Mouse (Mus musculus) forebrain, embryonic 12.5 days (tissue): Measurements from ENCODE around the gene Apon. TPM values are rescaled to one million over a fixed set of nuclear protein-coding genes. Genes with fewer than 3 reads are reported as not detected.

Source experiments
- ATAC-seq: fragments of 200-750 bp; cut with Nextera tagmentation; 2 replicates; pipeline ENCODE4 v1.8.0; 2017; ENCODE audit warnings: moderate TSS enrichment; ENCODE audit not compliant: low FRiP score
- H3K27ac ChIP-seq: fragments of 300-500 bp; sonication (generic); 2 replicates; pipeline ENCODE4 v1.5.1; 2016; ENCODE audit warnings: mild to moderate bottlenecking
- H3K27me3 ChIP-seq: fragments of 300-500 bp; sonication (generic); 2 replicates; pipeline ENCODE4 v1.6.1; 2016; ENCODE audit warnings: mild to moderate bottlenecking
- H3K36me3 ChIP-seq: fragments of 300-500 bp; sonication (generic); replicated peaks from 2 replicates; pipeline ENCODE4 v1.6.1; 2016; ENCODE audit warnings: mild to moderate bottlenecking
- H3K4me1 ChIP-seq: fragments of 300-500 bp; sonication (generic); 2 replicates; pipeline ENCODE4 v1.6.1; 2016
- H3K4me2 ChIP-seq: fragments of 300-500 bp; sonication (generic); 2 replicates; pipeline ENCODE4 v1.6.1; 2016; ENCODE audit warnings: mild to moderate bottlenecking, moderate library complexity
- H3K4me3 ChIP-seq: fragments of 300-500 bp; sonication (generic); replicated peaks from 2 replicates; pipeline ENCODE4 v1.5.1; 2016; ENCODE audit warnings: mild to moderate bottlenecking
- H3K9ac ChIP-seq: fragments of 300-500 bp; sonication (generic); 2 replicates; pipeline ENCODE4 v1.6.1; 2016; ENCODE audit warnings: mild to moderate bottlenecking
- H3K9me3 ChIP-seq: fragments of 300-500 bp; sonication (generic); 2 replicates; pipeline ENCODE4 v1.6.1; 2016
- WGBS: fragments of 180-500 bp; shearing (Covaris S2); methylation state at CpG from one replicate; pipeline ENCODE4 v1.1.7; 2016; 5-methylcytosine and 5-hydroxymethylcytosine counted together
- polyA plus RNA-seq: library from polyadenylated mRNA; unstranded; fragments of >200 nt; fragmentation: Nextera tagmentation; extraction: Ambion mirVana; gene quantifications from 2 replicates; pipeline ENCODE4 v1.2.1, GENCODE M21; 2016

The Apon gene
- polyA plus RNA-seq, 1 experiment from 2014 or later = 0.54 TPM

GRCm38 (mm10) chr10:128218387-128219117 is 35.3 kb upstream of the Apon start:
- H3K4me2 ChIP-seq = no peak overlapping the region
- no peak overlapping the region for H3K4me3 ChIP-seq
- H3K27ac ChIP-seq = no peak overlapping the region
- H3K36me3 ChIP-seq = no peaks in the 10 kb centered on the region
- WGBS = 95% methylated on average over 18 of the region's 18 CpGs
- peaks cover 3% of the 10 kb centered on the region; the same call in 1 of the 2 replicates for H3K27me3 ChIP-seq
- no peak overlapping the region for H3K9ac ChIP-seq
- no peaks in the 10 kb centered on the region for H3K9me3 ChIP-seq
- no peak for ATAC-seq
- H3K4me1 ChIP-seq = no peaks in the 10 kb centered on the region

DNA sequence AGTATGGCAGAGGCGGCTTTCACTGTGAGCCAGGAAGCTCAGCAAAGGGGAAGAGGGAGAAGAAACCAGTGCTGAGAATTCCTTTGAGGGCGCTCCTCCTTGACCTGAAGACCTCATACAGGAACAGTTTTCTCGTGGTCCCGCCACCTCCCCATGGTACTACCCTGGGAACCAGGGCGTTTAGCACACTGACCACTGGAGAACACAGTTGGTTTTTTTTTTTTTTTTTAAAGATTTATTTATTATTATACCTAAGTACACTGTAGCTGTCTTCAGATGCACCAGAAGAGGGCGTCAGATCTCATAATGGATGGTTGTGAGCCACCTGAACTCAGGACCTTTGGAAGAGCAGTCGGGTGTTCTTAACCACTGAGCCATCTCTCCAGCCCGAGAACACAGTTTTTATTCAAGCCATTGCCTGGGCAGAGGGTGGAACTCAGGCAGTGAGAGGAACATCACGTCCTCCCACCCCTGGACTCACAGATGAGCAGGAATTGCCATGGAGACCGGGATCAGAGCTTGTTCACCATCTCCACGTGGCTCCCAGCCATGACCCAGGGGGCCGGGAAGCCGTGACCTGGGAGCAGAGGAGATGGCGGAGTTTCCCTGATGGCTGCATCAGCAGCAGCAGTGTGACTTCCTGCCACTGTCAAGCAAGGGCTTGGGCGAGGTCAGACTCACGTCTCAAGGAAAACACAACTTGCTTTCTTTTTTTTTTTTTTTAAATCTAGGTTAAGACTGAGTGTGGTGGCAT is 32.2 kb upstream of the Apon start:
- no peaks in the 10 kb centered on the region for H3K36me3 ChIP-seq
- H3K4me2 ChIP-seq = no peak overlapping the region
- 75% methylated on average over 16 of the region's 16 CpGs for WGBS
- no peak overlapping the region for H3K27ac ChIP-seq
- H3K9me3 ChIP-seq = no peaks in the 10 kb centered on the region
- peaks cover 6% of the 10 kb centered on the region for H3K27me3 ChIP-seq
- H3K4me3 ChIP-seq = no peak overlapping the region
- H3K9ac ChIP-seq = no peak overlapping the region
- ATAC-seq = no peak
- H3K4me1 ChIP-seq = peaks cover 16% of the 10 kb centered on the region

- Histone ChIP-seq H3K9me3 (no peaks in the 10 kb centered on the region), H3K36me3 (no peaks in the 10 kb centered on the region), H3K4me2 (no peak overlapping the region), H3K27me3 (peaks cover 6% of the 10 kb centered on the region), H3K9ac (no peak overlapping the region), H3K4me3 (no peak overlapping the region), H3K27ac (0 out of 2 replicates have a peak overlapping the region, but pooled peaks have one; percentile 0), H3K4me1 (peaks cover 16% of the 10 kb centered on the region)
- no peak for ATAC-seq
- WGBS = 36% methylated on average over 5 of the region's 5 CpGs
Observed at GRCm38 (mm10) chr10:128225064-128225463, 28.8 kb upstream of the Apon start.

DNA sequence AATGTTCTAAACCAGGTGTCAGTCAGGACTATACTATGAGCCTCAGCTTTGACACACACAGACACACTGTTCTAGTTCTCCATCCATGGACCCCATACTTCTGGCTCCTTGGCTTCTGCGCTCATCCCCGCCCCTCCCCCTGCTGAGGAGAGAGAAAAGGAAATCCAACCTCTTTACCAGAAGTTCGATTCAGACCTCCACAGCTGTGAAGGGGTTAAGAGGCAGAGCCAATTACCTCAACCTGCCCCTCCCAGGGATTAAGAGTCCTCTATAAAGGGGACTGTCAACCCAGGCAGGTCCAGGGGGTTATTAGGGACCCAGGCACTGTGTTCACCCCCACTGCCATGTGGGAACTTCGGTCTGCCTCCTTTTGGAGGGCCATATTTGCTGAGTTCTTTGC is 28.4 kb upstream of the Apon start, which contains the start of gene Mip:
Mip (plus strand) TSS at position 301 of the 400 bp plus-strand sequence.
- no peaks in the 10 kb centered on the region for H3K9me3 ChIP-seq
- peaks cover 6% of the 10 kb centered on the region for H3K27me3 ChIP-seq
- H3K27ac ChIP-seq = 0 out of 2 replicates have a peak within 1 kb of the TSS, but pooled peaks have one; percentile 0
- H3K9ac ChIP-seq = no peak within 1 kb of the TSS; the same call in 1 of the 2 replicates
- no peaks in the 10 kb centered on the region for H3K36me3 ChIP-seq
- H3K4me1 ChIP-seq = peaks cover 16% of the 10 kb centered on the region
- no peak for ATAC-seq
- 27% methylated on average over 4 of the region's 4 CpGs for WGBS
- no peak within 1 kb of the TSS for H3K4me3 ChIP-seq
- no peak within 1 kb of the TSS for H3K4me2 ChIP-seq

DNA sequence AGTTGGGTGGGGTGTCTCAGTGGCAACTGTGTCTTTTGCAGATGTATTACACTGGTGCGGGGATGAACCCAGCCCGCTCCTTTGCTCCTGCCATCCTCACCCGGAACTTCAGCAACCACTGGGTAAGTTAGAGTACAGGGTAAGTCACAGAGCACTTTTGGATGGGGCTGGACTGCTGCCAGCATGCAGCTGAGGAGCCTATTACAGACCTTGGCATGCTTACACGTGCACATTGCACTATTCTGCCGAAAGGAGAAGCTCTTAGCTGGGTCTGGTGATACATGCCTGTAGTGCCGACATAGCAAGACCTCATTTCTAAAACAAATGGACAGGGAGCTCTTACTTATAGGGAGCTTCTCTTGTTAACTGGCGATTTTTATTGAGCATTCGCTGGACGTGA is 26.3 kb upstream of the Apon start:
- WGBS = 87% methylated on average over 9 of the region's 9 CpGs
- H3K9ac ChIP-seq = no peak overlapping the region
- H3K4me1 ChIP-seq = peaks cover 27% of the 10 kb centered on the region
- H3K27me3 ChIP-seq = peaks cover 6% of the 10 kb centered on the region
- no peaks in the 10 kb centered on the region for H3K36me3 ChIP-seq
- ATAC-seq = no peak
- H3K9me3 ChIP-seq = no peaks in the 10 kb centered on the region
- H3K4me3 ChIP-seq = no peak overlapping the region
- no peak overlapping the region for H3K4me2 ChIP-seq
- no peak overlapping the region for H3K27ac ChIP-seq

- Histone ChIP-seq H3K27me3 (peaks cover 6% of the 10 kb centered on the region), H3K27ac (no peak overlapping the region), H3K4me2 (no peak overlapping the region), H3K9ac (no peak overlapping the region), H3K4me3 (no peak overlapping the region), H3K36me3 (no peaks in the 10 kb centered on the region), H3K9me3 (no peaks in the 10 kb centered on the region), H3K4me1 (peaks cover 31% of the 10 kb centered on the region)
- 93% methylated on average over 8 of the region's 8 CpGs for WGBS
- no peak for ATAC-seq
Observed at GRCm38 (mm10) chr10:128228009-128228408, 25.9 kb upstream of the Apon start.

GRCm38 (mm10) chr10:128230582-128230981 is 23.3 kb upstream of the Apon start:
- Histone ChIP-seq H3K4me2 (no peak overlapping the region; the same call in 1 of the 2 replicates), H3K9ac (no peak overlapping the region), H3K27me3 (peaks cover 2% of the 10 kb centered on the region), H3K4me1 (peaks cover 22% of the 10 kb centered on the region), H3K9me3 (no peaks in the 10 kb centered on the region), H3K4me3 (no peak overlapping the region), H3K27ac (0 out of 2 replicates have a peak overlapping the region, but pooled peaks have one; percentile 8), H3K36me3 (0 out of 2 replicates have a peak, but pooled peaks cover 2% of the 10 kb centered on the region)
- WGBS = 85% methylated on average over 12 of the region's 12 CpGs
- ATAC-seq = no peak

DNA sequence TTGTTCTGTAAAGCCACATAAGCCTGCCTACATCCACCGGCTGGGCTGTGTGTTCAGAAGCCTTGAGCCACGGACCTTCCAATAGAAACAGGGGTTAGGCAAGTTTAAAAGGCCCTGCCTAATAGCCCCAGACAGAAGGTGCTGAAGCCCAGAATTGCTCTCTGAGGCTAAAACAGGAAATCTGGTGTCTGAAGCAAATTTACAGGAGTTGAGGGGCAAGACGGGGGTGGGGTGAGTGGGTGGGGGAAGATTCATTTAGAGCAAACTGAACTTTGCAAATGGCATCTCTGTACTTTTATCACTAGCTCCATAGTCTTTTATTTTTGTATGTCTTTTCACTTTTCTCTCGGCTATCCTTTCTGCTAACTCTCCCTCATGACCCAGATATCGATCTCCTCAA is 22.8 kb upstream of the Apon start:
- H3K9ac ChIP-seq = peak overlapping the region; percentile 82
- peak overlapping the region; percentile 96 for H3K27ac ChIP-seq
- H3K4me2 ChIP-seq = peak overlapping the region; percentile 66
- WGBS = 22% methylated on average over 5 of the region's 5 CpGs
- H3K4me1 ChIP-seq = peaks cover 21% of the 10 kb centered on the region
- H3K4me3 ChIP-seq = peak overlapping the region; percentile 81
- H3K9me3 ChIP-seq = no peaks in the 10 kb centered on the region
- ATAC-seq = no peak
- H3K36me3 ChIP-seq = 0 out of 2 replicates have a peak, but pooled peaks cover 2% of the 10 kb centered on the region
- H3K27me3 ChIP-seq = peaks cover under 1% of the 10 kb centered on the region

DNA sequence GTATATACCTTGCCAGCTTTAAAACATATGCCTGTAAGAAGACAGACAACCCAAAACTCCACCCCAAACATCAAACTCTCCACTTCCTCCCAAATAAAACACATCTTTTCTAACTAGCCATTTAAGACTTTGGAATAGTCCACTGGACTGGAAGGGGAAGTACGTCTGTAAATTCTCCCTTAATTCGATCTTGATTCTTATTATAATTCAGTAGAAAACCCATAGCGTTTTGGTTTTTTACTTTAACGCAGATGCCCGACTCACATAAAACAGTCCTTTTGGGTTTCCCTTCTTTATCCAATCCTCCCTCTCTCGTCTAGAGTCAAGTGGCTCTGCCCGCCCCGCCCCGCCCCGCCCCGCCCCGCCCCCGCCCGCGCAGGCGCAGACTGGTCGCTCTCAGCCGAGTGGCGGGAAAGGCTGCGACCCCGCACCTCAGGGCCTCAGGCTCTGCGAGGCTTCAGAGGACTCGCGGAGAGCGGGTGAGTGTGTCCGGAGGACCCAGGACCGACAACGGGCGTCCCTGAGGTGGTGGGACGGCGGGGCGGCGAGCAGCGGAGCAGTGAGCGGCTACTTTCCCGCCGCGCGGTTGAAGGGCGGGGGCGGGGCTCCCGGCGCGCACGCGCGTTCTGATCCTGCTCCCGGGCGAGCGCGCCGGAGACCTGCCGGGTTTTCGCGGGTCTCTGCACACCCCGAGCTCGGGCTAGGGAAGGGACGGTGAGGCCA is 22.0 kb upstream of the Apon start, which contains the start of gene Timeless:
Timeless (plus strand) TSS at position 369 of the 723 bp plus-strand sequence.
- no peaks in the 10 kb centered on the region for H3K27me3 ChIP-seq
- H3K4me3 ChIP-seq = peak within 1 kb of the TSS; percentile 81
- H3K4me2 ChIP-seq = peak within 1 kb of the TSS; percentile 66
- H3K9ac ChIP-seq = peak within 1 kb of the TSS; percentile 82
- WGBS = under 1% methylated on average over 54 of the region's 58 CpGs
- peaks cover 24% of the 10 kb centered on the region for H3K4me1 ChIP-seq
- H3K9me3 ChIP-seq = no peaks in the 10 kb centered on the region
- H3K36me3 ChIP-seq = 0 out of 2 replicates have a peak, but pooled peaks cover 2% of the 10 kb centered on the region
- peak; percentile 93 for ATAC-seq
- peak within 1 kb of the TSS; percentile 96 for H3K27ac ChIP-seq

- H3K4me2 ChIP-seq = peak overlapping the region; percentile 66
- H3K4me1 ChIP-seq = peaks cover 24% of the 10 kb centered on the region
- ATAC-seq = peak; percentile 39
- H3K9me3 ChIP-seq = no peaks in the 10 kb centered on the region
- WGBS = under 1% methylated on average over 14 of the region's 14 CpGs
- H3K9ac ChIP-seq = peak overlapping the region; percentile 82
- H3K4me3 ChIP-seq = peak overlapping the region; percentile 81
- H3K27me3 ChIP-seq = no peaks in the 10 kb centered on the region
- H3K36me3 ChIP-seq = 0 out of 2 replicates have a peak, but pooled peaks cover 2% of the 10 kb centered on the region
- H3K27ac ChIP-seq = peak overlapping the region; percentile 96
Observed at GRCm38 (mm10) chr10:128232420-128232985, 21.4 kb upstream of the Apon start.

DNA sequence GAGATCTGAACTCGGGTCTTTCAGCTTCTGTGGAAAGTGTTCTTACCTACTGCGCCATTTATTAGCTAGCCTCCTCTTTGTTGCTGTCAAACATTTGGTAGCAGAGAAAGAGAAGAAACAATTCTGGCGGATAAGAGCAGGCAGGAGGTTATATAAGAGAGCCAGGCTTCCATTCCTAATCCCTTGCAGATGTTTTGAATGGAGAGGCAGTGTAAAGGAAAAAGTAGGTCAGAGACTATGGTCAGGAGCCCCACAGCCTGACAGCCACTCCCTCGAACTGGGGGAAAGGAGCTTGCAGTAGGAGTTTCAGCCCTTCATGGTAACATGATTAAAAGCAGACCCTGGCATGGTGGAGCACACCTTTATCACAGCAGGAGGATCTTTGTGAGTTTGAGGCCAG is 17.6 kb upstream of the Apon start:
- Histone ChIP-seq H3K4me3 (no peak overlapping the region), H3K9me3 (no peaks in the 10 kb centered on the region), H3K36me3 (peaks cover 25% of the 10 kb centered on the region), H3K9ac (no peak overlapping the region), H3K27me3 (no peaks in the 10 kb centered on the region), H3K27ac (peak overlapping the region; percentile 65), H3K4me2 (no peak overlapping the region), H3K4me1 (peaks cover 17% of the 10 kb centered on the region; the same call in 1 of the 2 replicates)
- 34% methylated on average over 4 of the region's 4 CpGs for WGBS
- ATAC-seq = no peak
